Mouse (Mus musculus) 3T3-L1 (cell line): ENCODE measurements at regions not wholly inside any gene's neighbourhood (a gene's known extent, or its start where the extent isn't known, plus 50 kb on each side); places are given as distances from the start of the nearest gene placed in this dataset.

Experiments used
- DNase-seq: peaks from one replicate; pipeline ENCODE4 v3.0.0-alpha.2; 2015; ENCODE audit warnings: low read depth, low spot score

DNA sequence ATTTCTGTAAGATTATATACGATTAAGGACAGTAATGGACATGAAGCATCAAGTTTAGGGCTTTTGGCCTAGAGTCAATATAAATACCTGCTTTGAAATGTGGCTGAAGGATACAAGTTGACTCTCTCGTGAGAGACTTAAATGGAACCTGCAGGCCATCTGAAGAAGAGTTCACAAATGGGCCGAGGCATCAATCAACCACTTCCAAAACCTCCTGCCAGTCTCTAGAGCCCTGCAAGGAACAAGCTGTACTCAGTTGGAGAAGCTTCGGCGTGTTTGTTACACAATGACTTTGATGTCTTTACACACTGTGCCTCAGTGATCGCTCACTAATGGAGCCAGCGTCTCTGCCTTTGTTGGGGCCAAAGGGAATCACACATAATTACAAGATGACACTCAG, 146.1 kb upstream of the Ccnd2 start:
- DNase-seq = no peak

DNA sequence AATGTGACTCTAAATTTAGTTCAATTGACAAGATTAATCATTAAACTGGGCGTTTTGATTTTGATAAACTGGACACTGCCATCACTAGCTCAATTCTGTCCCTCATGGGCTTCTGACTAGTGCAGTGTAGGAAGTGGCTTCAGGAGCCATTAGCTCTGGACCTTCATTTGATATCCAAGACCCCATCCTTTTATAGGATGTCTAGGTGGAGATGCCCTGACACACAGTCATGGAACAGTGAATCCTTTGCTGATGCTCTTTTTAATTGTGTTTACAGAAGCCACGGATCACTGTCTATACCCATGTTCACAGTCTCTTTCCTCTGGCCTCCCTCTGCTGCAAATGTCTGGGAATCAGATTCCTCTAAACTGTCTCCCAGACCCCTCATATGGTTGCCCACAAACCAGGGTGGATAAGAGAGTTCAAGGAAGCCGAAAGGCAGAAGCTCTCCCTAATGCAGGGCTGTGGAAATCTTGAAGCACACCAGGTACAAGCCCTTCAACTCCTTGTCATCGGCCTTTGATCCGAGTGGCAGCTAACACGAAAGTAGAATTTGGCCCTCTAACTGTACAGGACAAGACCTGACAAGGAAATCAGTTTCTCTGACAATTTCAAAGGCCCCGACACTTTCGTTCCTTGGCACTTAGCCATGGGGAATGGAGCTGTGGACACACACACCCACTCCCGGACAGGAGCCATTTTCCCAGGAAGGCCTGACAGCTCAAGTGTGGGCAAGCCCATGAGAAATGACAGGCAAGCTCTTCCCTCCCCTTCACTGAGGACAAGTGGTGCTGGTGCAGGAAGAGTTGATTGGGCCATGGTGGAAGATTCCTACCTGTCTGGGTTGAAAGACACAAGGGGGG, 135.2 kb upstream of the Parp11 start:
- no peak for DNase-seq

DNA sequence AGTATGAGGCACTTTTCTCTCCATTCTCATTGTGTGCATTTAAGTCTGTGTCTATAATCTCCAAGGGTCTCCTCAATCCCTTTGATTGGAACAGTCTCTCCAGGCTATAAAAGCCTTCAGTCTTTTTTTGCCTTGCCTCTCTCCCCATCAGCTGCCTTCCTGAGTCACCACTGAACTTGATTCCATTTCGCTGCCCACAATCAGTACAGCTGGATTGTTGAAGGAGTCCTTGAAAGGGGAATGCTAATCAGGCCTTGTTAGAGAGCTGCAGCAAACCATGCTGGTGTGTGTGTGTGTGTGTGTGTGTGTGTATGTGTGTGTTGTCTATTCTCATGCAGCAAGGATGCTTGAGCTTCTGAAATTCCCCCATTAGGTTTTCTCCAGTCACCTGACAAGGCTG, 129.3 kb upstream of the Parp11 start:
- DNase-seq = no peak

DNA sequence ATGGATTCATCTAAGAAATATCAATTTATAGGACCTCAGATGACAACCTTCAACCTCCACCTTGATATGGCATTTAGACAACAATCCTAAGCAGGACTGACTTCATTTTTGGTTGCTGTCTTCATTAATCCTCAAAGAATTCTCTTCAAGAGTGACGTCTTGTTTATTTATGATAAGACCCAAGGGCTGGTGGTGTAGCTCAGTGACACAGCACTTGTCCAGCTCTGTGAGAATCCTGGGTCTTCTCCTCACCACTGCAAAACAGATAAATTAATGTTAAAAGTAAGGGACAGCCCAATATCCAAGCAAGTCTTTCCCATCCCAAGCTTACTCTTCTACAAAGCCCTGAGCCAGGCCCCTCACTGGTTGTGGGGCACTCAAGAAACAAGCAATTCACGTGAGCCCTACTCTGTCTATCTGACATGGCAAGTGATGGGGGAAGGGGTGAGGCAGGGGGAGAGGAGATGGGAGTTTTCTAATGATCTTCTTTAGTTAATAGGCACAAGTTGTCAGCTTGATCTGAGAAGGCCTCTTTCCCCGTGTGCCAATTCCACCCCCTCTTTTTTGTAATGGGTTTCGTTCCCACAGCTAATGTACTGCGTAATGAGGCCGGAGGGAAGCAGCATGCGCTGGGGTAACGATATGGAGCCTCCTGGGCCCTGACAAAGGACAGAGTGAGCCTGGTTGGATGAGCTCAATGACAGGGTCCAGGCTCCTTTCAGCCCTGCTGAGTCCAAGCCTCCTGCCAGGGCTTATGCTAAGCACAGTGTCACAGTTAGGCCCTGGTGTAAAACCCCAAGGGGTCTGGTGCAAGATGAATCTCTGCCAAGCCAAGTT, 127.7 kb upstream of the Parp11 start:
- DNase-seq = no peak

DNA sequence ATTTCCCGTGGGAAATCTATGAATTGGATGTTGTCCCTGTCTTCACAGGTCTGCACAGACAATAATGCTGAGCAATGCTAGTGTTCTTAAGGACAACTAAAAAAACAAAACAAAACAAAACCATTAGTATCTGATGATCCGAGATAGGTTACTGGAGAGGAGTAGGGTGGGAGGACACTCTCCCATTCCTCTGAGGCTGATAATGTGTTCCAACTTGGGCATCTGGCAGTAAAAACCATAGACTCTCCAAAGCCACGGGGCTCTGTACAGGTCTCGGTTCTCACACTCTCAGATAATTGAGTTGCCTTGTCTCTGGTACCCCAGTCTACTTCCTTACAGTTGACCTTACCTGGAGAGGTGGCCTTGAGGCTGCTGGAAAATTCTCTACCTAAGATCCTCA, 126.0 kb upstream of the Parp11 start:
- no peak for DNase-seq

DNA sequence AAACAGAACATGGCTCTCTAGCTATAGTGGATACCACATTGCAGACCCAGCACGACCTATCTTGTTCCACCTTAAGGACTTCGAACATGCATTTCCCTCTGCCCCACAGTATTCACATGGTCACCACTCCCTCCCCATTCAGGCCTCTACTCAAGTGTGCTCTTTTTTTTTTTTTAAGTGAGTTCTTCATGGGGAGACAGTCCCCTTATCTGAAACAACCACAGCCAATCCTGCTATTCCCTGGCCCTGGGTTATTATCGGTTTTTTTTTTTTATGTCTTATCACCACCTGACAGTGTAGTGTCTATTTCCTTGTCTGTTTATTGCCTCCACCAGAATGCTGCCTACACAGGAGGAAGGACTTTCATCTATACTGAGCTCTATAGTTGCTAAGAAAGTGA, 125.6 kb upstream of the Parp11 start:
- DNase-seq = no peak

DNA sequence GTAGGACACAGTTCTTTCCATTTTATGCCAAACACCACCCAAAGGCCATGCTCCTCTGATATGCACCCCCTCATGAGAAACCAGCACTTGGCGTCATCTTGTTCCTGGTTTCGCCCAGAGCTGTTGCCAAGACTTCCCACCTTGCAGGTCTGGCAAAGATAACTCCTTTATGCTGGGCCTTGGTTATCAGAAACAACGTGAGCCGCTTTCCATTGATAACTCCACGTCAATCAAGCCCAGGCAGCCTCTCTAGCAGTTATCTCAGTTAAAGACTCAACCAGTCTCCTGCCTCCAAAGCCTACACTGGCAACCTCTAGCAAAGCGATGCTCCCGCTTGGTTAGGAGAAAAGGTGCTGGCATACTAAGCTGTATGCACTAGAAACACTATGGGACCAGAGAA, 124.2 kb upstream of the Parp11 start:
- DNase-seq = no peak

DNA sequence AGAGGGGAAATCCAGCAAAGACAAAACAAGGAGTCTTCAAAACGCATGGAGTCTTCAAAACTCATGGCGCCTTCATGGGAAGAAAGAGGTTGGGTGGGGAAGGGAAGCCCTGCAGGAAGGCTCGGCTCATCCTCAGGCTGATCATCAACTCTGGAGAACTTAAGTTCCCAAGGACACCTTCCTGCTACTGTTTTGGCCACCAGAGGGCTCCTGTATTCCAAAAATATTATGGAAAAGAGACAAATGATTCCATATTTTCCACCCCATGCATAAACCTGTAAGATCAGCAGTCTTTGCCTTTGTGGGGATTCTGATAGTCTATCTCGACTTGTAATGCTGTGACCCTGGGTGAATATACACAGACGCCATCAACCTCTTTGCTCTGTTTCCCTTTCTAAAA, 121.7 kb upstream of the Parp11 start:
- peak; percentile 88 for DNase-seq

DNA sequence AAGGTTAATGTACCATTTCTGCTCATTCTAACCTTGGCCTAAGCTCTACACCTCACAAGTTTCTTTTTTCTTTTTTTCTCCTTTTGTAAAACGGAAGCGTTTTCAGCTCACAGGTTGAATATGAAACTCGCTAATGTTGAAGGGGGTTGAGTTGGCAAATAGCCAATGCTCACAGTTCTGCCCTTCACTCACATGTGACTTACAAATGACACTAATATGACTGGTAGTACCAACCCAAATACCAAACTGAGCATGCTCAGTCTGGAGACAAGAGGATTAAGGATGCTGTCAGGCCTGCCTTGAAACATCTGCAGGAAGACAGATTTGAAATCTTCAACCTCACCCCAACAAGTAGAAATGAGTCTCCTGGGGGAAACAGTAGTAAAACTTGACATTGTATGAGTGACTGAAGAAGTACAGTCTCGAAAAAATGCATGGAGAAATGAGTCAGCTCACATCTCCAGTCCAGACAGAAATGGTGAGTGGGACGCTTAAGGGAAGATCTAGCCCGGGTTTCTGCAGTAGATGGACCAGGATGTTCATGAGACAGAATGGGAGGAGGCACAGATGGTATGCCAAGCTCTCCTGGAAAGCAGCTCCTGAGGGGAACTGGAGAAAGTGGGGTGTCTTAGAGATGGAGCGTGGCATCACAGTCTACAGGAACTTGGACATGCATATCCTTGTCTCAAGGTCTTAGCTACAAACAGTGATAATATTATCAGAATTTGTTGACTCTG, 120.9 kb upstream of the Parp11 start:
- DNase-seq = peak; percentile 30

DNA sequence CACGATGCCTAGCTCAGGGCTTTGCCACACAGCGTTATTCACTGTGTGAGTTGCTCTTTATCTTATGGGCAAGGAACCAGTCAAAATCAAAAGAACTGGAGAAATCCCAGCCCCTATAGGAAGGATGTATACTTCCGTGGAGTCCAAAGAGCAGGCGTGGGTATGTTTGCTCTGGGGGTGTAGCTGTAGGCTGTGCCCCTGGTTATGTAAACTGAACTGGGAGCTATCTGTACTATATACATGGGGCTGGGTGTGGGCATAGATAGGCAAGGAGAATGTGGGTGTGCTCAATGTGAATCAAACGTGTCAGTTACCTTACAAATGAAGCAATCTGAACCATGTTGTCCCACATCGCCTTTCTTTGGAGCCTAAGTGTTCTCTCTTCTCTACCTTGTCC, 120.3 kb upstream of the Parp11 start:
- no peak for DNase-seq

DNA sequence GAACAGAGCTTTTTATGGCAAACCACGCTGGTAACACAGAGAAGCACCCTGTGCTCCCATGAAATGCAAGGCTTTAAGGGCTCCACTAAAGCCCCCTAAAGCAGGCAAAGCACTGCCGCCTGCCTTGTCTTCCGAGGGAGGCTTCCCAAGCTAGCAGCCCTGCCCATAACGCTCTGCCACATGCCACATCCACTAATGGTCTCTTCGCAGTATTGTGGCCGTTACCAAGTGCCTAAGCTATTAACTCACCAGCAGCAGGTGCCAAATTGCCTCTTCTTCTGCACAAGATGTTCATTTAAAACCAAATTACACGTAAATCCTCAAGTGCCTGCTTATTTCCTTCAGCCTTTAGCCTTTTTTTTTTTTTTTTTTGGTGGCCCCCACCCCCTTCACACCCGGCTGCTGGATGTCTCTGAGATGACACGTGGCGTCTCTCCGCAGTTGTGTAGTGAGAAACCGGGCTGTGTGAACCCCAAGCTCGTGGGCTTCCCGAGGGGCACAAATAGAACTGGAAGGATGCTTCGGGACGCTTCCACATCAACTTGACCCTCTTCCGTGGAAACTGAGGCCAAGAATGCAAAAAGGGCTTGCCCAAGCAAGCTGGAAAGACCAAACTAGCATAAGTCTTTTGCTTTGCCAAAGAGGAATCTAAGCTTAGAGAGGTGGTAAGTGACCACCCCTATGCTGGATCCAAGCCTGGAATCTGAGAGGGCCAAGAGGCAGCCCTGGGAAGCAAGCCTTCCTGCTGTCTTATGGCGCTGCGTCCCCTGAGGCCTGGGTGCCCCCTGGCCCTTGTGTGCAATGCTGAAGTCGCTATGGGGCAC, 117.2 kb upstream of the Parp11 start:
- peak; percentile 77 for DNase-seq

DNA sequence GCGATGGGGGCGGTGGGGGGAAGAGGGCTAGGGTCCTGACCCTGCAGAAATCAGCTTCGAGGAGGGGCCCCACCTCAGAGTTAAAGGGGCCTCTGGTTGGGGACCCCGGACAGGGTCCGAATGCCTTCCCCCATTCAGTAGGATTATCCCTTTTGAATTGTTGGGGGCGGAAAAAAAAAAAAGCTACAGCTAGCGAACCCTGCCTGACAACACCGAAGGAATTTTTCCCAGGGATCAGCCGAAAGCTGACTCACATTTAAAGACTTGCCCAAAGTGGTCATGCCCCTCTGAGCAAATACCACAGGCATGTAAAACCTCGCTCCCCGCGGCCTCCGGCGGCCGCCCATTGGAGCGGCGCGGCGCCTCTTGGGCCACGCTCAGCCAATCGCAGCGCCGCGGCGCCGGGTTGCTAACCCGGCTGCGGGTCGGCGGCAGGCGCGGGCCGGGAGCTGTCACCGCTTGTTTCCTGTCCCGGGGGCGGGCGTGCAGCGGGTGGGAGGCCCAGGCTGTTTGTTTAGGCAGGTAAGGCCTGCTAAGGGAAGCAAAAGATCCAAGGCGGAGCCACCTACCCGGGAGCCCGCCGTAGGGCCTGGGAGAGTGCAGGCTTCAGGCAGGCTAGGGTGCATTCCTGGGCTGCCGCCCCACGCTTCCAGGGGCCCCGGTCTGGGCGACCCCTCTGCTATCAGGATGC, 116.5 kb upstream of the Parp11 start:
- peak; percentile 98 for DNase-seq

DNA sequence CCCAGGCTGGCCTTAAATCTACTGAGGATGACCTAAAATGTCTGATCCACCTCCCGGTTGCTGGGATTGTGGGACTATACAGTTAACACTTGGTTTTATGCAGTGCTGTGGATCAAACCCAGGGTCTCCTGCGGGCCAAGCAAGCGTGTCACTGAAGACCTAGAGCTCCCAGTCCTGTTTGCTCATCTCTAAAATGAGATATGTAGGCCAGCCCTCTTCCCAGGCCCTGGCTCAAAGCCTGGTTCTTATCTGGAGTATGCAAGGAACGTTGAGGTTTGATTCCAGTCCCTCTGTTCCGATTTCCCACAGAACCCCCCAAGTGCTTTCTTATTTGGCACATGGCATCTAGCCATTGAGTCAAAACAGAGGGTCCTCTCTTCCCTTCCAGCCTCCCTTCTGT, 115.5 kb upstream of the Parp11 start:
- no peak for DNase-seq

DNA sequence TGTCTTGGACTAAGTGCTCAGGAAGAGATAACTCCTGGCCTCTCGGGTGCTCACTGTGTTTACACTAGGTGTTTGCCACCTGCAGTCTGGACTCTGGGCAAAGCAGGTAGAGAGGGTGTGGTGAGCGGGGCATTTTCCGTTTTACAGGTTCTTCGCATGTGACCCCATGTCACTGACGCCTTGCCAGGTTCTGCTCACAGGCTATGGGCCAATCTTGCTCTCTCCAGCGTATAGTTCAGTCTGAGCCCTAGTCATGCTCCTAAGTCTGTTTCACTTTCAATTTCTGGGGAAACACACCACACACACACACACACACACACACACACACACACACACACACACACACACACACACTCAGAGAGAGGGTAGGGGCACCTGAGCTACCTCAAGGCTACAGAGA, 112.4 kb upstream of the Parp11 start:
- no peak for DNase-seq

DNA sequence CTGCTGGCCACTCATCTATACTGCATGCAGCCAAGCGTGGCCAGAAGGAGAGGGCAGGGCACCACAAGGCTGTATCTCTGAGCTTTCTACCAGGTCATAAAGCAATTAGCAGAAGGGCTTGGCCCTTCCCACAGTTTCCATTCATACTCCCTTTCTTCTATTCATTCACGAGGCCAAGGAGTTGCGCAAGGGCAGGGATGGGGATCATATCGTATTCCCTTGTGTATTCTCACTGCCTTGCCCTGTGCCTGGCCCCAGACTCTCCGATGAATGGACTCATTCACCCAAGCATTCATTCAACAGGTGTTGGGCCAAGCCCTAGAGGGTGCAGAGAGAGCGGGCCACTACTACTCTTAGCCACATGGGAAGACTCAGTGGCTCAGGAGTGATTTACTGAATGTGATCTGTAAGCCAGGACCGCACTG, 111.2 kb upstream of the Parp11 start:
- DNase-seq = peak; percentile 65

DNA sequence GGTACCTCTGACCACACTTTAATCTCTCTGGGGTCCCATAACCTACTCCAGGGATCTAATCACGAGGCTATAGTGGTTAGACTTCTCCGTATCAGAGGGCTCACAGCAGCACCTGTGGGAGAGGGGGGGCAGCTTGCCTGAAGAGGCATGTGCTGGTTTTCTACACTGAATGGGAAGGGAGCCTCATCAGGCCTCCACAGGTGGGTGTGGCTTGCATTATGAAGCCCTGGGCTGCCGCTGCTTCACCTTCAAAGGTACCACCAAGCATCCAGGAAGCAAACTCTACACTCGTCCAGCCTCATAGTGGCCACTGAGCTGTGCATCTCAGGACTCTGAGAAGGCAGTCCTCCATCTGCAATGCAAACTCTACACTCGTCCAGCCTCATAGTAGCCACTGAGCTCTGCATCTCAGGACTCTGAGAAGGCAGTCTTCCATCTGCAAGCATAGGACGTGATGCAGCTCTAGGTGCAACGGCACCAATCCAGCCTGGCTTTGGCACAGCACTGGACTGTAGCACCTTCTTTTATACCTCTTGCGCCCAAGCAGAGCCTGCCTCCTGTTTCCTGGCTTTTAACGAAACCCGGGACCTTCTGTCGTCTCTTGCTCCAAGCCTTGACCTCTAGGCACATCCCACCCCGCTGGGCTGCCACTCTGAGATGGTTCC, 110.5 kb upstream of the Parp11 start:
- no peak for DNase-seq

DNA sequence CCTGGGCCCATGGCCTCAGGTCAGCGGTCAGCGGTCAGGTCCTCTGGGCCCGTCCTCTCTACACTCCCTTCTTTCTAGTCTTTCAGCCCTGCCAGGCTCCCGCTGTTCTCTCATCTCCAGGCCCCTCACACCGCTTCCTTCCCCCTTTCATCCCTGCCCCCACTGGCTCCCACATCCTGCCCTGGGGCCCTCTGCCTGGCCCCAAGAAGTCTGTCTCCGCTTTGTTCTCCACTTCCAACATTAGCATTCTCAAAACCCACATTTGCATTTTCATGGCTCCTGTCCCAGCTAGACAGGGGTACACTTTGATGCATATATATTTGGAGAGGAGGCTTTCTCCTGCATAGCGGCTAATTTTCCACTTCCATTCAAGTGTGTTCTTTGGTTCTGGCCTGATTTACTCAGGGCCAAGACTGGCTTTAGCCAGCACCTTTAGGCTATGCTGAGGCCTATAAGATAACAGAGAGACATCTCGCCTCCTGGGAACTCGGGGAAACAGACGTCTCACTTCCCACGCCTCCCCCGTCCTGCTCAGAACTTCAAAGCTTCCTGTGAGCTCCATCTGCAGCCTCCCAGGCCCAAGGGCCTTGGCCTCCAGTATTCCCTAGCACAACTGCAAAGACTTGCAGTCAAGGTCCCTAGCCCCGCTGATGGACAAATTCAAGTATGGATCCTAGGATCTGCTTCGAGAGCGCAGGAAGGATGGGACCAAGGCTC, 109.8 kb upstream of the Parp11 start:
- DNase-seq = no peak

DNA sequence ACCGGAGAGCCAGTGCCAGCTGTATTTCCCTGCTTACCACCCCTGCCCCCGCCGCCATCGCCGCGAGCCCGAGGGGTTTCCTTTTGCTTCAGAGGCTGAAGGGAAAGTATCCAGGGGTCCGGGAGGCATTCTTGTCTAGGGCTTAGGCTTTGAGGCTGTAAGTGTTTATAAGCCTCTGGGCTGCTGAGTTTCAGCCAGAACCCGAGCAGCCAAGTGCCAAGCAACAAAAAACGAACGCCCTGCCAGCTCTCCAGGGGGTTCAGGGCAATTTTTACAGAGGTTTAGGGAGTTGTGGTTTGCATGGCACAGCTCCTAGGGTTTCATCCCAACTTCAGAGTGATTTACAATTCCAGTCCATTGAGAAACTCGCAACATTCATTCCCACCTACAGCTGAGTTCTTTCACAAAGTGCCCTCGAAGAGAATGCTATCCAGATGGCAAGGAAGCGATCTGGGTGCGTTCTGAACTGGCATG, 109.2 kb upstream of the Parp11 start:
- DNase-seq = peak; percentile 37

DNA sequence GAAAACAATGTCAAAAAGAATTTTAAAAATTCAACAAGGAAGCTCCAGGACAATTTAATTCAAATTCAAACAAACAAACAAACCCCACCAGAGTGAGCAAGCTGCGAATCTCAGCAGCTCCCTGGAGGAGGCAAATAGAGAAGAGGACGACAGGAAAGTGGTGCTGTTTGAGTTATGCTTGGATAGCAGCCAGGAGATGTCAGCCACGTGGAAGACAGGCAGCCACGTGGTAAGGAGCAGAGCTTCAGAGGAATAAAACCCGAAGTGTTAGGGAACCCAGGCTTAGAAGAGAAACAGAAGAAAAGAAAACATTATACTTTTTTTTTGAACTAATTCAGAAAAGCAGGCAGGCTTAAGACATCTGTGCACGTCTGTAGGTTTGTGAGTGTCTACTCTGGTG, 108.2 kb upstream of the Parp11 start:
- DNase-seq = peak; percentile 47
